Mouse (Mus musculus) stomach, postnatal 0 days (tissue): ENCODE results near the gene Creg2.

Source experiments
- CTCF ChIP-seq: IDR thresholded peaks from 2 replicates; pipeline ENCODE4 v1.5.1; 2016; ENCODE audit warnings: antibody characterized with exemption, low read depth, mild to moderate bottlenecking, moderate library complexity
- EP300 ChIP-seq: optimal IDR thresholded peaks from 2 replicates; pipeline ENCODE3; 2016; ENCODE audit warnings: antibody characterized with exemption

GRCm38 (mm10) chr1:39644333-39644732, 6.9 kb downstream of the Creg2 start:
- TF ChIP-seq CTCF, result no peak
- TF ChIP-seq EP300, result no peak
